Mouse (Mus musculus): ENCODE measurements around the gene Mrps12. TPM values are rescaled to one million over a fixed set of nuclear protein-coding genes. Genes with fewer than 3 reads are reported as not detected.

The Mrps12 gene
- total RNA-seq (2023) = 26.1 TPM

DNA sequence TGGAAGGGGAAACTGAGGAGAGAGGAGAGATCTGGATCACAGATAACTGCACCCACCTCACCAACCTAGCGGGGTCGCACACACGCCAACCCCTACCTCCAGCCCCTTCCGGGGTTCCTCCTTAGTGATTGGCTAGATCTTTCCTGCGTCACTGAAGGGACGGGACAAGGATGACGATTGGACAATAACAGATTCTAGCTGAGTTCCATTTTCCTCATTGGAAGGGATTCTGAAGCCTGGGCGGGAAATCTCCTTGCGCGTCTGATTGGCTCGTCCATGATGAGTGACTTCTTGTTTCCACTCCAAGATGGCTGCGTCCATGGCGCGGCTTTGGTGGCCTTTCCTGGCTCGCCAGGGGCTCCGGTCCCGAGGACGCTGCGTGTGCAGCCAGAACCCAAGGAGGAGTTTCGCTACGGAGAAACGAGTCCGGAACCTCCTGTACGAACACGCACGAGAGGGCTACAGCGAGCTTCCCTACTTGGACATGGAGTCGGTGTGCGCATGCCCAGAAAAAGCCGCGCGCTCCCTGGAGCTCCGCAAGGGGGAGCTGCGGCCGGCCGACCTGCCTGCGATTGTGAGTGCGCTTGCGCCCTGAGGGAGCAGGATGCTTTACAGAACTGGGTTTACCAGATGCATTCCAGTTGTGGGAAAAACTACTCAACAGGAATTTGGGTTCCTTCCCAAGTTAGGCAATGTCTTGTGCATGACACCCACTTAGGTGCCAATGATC lies at the start of gene Mrps12, which contains the start of gene Sars2:
TSS of gene Mrps12 (minus strand) at position 112 of the 730 bp plus-strand sequence.
TSS of gene Sars2 (plus strand) at position 284 of the 730 bp plus-strand sequence.

GRCm38 (mm10) chr7:28788307-28789195 lies 46.9 kb upstream of the Mrps12 start, which contains the start of gene Rinl:
Gene Rinl (plus strand): TSS chr7:28788969.

GRCm38 (mm10) chr7:28767462-28767965 lies 25.9 kb upstream of the Mrps12 start, which contains the start of gene Nfkbib:
Gene Nfkbib (minus strand): TSS chr7:28767512.

GRCm38 (mm10) chr7:28766173-28766879 lies 24.7 kb upstream of the Mrps12 start, which contains the start of gene Sirt2:
Gene Sirt2 (plus strand): TSS chr7:28766735.

DNA sequence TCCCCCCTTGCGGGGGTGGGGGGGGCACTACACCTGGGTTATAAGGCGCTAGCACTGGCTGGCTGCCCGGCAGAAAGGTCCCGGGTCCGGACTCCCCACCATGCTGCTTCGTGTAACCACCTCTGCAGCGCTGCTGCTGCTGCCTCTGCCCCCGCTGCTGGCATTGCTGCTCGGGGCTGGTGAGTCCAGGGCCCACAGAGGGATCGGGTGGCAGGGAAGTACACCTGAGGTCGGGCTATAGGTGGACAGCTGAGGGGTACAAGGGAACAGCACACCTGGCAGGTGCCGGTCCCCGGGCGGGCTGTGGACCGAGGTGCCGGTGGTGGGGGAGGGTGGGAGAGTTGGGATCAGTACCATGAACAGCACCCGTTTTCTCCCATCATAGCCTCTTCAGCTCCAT lies 14.5 kb upstream of the Mrps12 start, which contains the start of gene Ccer2:
TSS of gene Ccer2 (plus strand) at position 96 of the 400 bp plus-strand sequence.

DNA sequence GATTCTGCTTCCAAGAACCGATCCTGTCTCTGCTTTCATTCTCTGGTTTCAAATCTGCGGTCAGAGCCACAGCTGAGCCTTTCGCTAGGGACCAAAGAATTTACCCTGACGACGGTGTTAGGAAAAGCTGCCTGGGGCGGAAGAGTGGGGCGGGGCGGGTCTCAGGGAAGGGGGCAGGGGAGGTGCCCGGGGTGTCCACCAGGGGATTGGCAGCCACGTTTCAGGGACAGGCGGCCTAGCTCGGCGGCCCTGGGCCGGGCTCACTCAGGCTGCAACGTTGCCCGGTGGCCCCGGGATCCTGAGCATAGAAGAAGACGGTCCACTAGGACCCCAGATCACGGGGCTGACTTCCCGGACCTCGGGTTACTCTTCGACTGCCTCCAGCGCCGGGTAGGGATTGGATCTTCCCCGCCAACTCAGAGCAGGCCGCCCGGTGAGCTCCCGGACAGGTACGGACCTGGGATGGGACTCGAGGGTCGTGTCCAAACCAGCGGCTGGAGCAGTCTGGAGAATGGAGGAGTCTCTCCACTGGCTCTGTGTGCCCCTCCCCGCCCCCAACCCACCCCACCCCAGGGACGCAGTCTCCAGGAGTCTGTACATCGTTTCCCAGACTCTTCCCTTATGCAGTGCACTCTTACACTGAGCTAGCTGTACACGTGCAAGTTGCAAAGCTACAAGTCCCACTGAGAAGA lies 24.9 kb downstream of the Mrps12 start, which contains the start of gene Fbxo17:
TSS of gene Fbxo17 (plus strand) at position 215 of the 692 bp plus-strand sequence.

DNA sequence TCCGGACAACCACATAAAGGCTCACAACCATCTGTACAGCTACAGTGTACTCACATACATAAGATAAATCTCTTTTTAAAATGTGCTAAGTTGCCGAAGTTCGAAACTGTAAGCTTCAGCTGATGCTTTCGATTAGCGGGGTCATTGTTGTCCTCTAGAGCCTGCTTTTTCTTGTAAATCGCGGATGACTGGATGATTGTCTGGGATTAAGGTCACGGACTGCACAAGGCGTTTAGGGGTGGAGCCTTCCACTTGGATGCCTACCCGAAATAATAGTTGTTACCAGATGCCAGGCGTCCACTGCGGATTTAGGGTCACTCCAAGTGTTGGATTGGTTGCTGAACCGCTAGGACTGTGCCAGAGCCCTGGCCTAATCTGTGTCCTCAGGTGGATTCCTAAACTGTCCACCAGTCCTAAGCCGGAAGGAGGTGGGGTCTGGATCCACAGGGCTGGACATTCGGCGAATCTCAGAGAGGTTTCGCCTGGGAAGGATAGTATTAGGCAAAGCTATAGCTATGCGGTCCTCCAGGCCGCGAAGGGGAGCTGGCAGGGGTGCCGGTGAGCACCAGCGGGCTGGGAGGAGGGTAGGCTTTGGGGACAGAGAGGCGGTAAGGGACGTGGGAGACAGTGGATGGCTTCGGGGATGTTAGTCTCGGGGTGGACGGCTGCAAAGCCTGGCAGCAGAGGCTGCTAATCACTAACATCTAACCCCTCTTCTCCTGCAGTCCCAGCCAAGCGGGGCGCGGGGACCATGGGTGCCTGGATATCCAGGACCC lies 48.9 kb downstream of the Mrps12 start, which contains the start of gene Fbxo27:
TSS of gene Fbxo27 (plus strand) at position 305 of the 776 bp plus-strand sequence.

Other genes with a start within 250 kb of the Mrps12 start
- not detected for gene Ifnl2, start 231.4 kb downstream of the Mrps12 start, total RNA-seq (2023)
- gene Ifnl3, start 219.0 kb downstream of the Mrps12 start, total RNA-seq (2023) = not detected
- not detected for gene Sycn, start 200.9 kb downstream of the Mrps12 start, total RNA-seq (2023)
- 0.50 TPM for gene Nccrp1, start 194.6 kb downstream of the Mrps12 start, total RNA-seq (2023)
- 57.6 TPM for gene Samd4b, start 143.7 kb downstream of the Mrps12 start, total RNA-seq (2023)
- 8.9 TPM for gene Pak4, start 143.6 kb downstream of the Mrps12 start, total RNA-seq (2023)
- not detected for gene Acp7, start 110.5 kb downstream of the Mrps12 start, total RNA-seq (2023)
- 2.4 TPM for gene Fbxo27, start 49.0 kb downstream of the Mrps12 start, total RNA-seq (2023)
- gene Fbxo17, start 25.0 kb downstream of the Mrps12 start, total RNA-seq (2023) = 16.8 TPM
- gene Sars2, start 172 bp upstream of the Mrps12 start, total RNA-seq (2023) = 18.8 TPM
- gene Ccer2, start 14.4 kb upstream of the Mrps12 start, total RNA-seq (2023) = not detected
- 66.8 TPM for gene Sirt2, start 24.9 kb upstream of the Mrps12 start, total RNA-seq (2023)
- gene Nfkbib, start 25.7 kb upstream of the Mrps12 start, total RNA-seq (2023) = 65.7 TPM
- gene Rinl, start 47.1 kb upstream of the Mrps12 start, total RNA-seq (2023) = 108 TPM
- 728 TPM for gene Hnrnpl, start 66.7 kb upstream of the Mrps12 start, total RNA-seq (2023)
- gene Ech1, start 83.4 kb upstream of the Mrps12 start, total RNA-seq (2023) = 50.3 TPM
- gene Lgals4, start 92.0 kb upstream of the Mrps12 start, total RNA-seq (2023) = 14.5 TPM
- not detected for gene Lgals7, start 122.0 kb upstream of the Mrps12 start, total RNA-seq (2023)
- not detected for gene Capn12, start 139.6 kb upstream of the Mrps12 start, total RNA-seq (2023)
- 127 TPM for gene Actn4, start 220.5 kb upstream of the Mrps12 start, total RNA-seq (2023)
- 283 TPM for gene Eif3k, start 240.0 kb upstream of the Mrps12 start, total RNA-seq (2023)
- 94.9 TPM for gene Map4k1, start 240.2 kb upstream of the Mrps12 start, total RNA-seq (2023)

Measured in CD4-positive naive resting alpha-beta T cell, adult 76 days (primary cell).